Mouse (Mus musculus) R1 (cell line): ENCODE data around the gene Ifih1.

Source experiments
- DNase-seq: peaks from one replicate; pipeline ENCODE4 v3.0.0-alpha.2; 2018; ENCODE audit warnings: low read depth, low spot score

The Ifih1 gene

DNA sequence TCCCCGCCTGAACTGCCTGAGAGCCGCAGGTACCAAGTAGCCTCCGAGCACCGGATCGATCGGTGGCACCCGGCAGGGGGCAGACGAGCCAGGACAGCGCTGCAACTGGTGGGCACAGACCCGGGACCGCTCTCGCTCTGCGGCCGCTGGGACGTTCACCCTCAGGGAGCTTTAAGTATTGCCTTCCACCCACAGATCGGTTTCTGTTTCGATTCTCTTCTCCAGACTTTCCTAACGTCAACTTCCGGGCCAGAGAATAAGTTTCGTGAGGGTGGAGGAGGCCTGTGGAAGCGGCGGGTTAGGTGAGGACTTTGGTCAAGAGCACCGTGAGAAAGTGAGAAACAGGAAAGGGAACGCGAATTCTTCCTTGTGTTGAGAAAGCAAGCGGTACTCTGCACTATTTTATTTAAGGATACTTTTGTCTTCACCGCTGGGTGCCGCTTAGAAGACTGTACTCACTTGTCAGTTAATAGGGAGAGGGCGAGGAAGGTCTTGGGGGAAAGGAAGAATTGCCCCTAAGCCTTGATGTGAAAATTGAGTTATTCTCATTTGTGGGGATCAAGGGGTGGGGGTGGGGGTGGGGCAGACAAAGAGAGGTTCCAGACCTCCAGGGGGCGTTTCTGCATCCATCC, at the start of gene Ifih1:
Gene Ifih1, minus strand, starts transcription at position 242 of the 632 bp plus-strand sequence.
- DNase-seq = peak; percentile 31

DNA sequence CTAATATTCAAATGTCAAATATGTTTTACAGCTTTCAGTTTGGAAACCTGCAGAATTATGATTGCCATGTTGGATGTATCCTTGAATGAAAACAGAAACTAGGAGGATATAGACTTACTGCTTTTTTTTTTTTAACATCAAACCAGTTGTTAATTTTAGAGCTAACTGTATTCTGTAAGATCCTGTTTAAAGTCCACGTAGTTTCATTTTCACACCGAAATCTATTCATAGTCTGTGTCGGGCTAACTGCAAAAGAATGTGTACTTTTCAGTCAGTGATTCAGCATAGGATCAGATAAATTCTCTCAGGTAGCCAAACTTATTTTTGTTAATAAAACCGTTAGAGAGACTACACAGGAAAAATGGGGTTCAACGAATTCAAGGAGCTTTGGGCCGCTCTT, 39.9 kb upstream of the Ifih1 start:
- DNase-seq = no peak

DNA sequence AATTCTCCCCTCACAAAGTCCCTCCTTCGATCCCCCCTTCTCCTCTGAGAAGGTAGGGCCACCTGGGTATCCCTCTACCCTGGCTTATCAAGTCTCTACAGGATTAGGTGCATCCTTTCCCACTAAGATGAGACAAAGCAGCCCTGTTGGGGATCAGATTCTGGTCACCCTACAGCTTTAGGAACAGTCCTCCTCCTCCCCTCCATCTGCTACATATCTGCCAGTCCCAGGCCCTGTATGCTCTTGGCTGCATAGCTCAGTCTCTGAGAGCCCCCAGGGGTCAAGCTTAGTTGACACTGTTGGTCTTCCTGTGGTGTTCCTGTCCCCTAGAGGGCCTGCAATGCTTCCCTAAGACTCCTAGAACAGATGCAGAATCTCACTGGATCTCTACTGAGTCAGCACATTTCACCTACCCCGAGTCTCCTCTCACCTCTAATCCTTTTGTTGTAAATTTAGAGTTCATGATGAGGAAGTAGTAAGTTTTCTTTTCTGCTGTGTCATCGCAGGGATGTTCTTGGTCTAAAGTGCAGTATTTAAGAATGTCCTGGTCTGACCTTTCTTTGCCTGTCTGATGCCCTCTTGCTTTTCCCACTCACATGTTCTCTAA, 39.0 kb upstream of the Ifih1 start:
- DNase-seq = peak; percentile 21

DNA sequence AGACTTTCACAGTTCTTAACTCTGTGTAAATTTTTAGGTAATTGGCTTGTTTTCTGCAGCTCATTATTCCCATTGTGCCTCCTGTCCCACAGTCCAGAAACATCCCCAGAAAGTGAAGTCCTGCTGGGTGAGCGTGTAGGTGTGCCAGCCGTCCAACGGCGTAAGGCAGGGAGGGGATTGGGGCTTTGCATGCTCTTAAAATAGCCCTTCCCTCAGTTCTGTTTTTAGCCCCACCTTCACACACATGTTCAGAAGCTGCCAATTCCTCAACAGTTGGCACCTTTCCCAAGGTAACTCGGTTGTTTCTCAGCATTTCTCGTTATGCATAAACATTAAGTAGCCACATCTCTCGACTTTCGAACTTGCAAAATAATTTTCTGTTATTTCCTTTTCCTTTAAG, 35.6 kb upstream of the Ifih1 start:
- peak; percentile 49 for DNase-seq

DNA sequence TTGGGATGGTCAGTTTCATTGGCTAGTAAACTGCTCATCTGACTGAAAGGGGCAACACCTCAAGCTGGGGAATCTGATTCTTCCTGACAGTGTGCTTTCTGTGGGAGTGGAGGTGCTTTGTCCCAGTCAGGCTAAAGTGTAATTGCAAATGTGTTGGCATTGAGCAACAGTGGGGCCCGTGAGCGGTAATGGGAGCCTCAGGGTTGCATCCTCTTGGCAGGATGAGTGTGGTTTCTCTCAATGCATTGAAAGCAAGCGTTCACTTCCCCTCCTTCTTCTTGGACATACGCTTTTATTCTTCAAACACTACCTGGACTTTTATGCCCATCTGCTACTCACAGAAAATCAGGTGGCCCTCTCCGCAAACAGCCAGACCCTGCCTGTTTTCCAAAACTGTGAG, 26.7 kb upstream of the Ifih1 start:
- no peak for DNase-seq

DNA sequence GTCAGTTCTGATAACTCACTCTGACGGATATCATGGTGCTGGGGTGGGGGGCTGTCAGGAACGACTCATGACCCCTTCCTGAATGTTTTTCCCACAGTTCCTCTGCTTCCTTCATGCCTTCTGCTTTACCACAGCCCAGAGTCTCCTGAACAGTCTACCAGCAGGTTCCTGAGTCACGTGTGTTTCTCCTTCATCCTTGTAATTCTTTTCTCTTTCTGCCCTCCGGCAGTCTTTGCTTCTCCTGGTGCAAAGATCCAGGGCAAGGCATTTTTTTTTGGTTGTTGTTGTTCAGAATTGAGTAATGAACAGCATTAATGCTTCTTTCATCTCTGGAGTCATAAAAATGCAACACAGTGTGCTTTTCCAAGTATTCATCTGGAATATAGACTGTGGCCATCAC, 24.7 kb upstream of the Ifih1 start:
- DNase-seq = no peak

DNA sequence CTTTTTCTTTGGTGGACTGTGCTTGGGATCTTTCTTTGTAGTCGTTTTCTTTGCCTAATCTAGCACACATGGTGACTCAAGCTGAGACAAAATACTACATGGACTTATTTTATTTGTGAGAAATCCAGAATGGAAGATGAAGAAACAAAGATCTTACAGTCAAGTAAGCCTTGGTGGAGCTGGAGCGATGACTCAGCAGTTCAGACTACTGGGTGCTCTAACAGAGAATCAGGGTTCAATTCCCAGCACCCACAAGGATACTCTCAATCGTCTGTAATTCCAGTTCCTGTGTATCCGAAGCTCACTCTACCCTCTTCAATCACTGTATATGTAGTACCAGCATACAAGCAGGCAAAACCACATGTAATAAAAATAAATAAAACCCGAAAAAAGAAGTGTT, 24.2 kb upstream of the Ifih1 start:
- no peak for DNase-seq

DNA sequence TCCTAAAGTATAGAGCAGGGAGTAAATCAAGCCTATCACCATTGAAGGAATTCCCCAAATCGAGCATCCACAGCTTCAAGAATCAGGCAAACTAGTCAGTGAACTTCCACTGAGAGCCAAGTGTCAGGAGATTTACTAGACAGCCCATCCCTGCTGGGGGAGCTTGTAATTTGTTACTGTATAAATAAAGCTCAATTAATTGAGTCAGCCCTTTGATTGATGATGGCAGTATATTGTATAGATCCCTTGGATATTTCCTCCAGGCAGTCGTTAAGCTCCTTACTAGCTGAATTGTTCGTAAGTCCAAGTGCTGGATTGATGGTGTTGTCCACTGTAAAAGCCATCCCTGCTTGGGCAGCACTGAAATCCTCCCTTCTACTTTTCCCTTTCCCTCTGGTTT, 23.8 kb upstream of the Ifih1 start:
- no peak for DNase-seq

DNA sequence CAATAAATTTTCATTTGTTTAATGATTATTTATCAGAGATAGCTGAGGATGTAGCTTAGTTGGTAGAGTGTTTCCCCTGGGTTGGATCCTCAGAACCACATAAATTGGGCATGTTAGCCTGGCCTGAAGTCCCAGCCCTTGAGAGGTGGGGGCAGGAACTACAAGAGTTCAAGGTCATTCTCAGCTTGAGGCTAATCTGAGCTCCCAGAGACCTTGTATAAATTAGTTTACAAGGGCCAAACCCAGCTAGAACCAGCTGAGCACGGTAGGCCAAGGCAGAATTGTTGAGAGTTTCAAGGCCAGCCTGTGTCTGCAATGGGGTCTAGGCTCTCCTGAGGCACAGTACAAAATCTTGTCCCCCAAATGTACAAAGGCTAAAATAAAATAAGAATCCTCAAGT, 19.5 kb upstream of the Ifih1 start:
- DNase-seq = peak; percentile 81

DNA sequence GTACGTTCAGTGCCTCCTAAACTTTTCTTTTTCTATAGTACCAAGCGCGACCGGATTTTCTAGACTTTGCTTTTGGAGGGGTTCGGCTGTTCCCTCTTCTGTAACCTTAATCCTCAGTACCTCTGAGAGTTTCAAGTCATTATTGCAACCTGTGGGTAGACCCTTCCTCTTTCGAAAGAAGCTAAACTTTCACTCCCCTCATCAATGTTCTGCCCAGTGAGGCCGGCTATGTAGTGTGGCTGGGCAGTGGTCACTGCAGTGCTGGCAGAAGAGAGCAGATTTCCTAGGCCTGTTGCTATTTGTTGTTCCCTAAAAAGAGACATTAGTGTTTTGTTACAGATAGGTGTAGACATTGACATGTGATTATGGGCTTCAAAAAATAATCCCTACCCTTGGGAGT, 18.8 kb upstream of the Ifih1 start:
- DNase-seq = no peak

DNA sequence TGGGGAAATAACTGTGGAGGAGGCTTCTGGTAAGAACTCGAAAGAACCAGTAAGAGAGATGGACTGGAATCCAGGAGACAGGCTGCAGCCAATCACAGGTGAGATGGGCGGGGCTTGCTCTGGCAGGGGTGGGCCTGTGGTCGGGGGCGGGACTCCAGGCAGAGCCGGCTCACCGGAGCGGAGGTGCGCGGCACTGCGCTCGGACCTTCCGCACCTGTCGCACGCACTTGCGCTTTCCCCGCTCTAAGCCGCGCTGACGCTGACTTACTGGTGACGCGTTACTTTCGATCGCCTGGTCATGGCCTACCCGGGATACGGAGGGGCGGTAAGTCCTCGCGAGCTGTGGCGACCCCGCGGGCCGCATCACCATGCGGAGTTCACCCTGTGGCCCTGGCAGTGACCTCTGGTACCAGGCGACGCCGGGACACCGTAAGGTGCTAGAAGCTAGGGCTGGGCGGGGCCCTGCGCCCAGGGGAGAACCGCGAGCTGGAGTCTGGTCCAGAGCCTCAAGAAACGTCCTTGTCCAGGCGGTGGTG, 18.1 kb upstream of the Ifih1 start, which contains the start of gene Gca:
Gene Gca, plus strand, starts transcription at position 151 of the 536 bp plus-strand sequence.
- peak; percentile 94 for DNase-seq

DNA sequence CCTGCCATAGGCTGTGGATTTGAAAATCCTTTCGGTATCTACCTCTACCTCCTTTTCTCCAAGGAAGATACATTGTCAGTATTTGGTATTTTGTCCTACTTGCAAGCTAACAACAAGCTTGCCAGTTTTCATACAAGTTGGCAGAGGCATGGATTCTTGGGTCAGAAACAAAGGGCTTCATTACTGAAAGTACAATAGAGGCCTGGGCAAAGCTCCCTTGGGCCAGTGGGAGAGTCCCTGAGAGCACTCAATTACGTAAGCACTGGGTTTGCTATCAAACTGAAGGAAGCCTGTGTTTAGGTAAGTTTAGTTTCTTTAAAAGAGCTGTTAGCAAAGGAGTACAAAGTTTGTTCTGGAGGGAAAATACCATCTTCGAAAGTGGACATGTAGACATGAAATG, 16.5 kb upstream of the Ifih1 start:
- no peak for DNase-seq

DNA sequence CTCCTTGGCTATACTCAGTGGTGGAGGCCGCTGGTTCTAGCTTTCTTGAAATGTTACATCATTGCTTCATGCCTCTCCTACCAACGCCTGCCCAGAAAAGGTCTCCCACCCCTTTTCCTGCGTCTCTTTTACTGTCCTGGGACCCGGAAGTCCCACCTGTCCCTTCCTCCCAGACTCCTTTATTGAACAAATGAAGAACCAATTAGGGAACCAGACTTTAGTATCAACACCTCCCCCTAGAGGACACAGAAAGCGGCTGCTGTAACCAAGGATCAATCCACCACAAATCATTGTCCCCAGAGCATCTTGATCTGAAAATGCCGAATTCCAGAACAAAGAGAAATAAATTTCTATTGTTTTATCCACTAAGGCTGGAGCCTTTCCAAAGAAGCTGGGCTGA, 14.5 kb upstream of the Ifih1 start:
- DNase-seq = peak; percentile 76

DNA sequence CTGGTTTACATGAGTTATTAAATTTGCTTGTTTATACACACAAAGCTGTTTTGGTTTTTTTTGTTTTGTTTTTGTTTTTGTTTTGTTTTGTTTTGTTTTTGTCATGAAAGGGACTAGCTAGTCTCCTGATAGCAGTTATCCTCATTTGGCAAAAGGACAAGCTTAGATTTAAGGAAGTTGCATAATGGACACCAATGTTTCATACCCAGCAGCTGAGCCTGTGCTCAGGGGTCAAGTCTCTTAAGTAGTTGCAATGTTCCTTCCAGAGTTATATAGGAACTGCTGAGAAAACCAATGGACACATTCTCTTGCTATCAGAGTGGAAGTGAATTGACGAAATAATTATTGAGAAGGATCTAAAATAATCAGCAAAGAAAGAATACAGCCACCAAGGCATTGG, 10.0 kb upstream of the Ifih1 start:
- no peak for DNase-seq

DNA sequence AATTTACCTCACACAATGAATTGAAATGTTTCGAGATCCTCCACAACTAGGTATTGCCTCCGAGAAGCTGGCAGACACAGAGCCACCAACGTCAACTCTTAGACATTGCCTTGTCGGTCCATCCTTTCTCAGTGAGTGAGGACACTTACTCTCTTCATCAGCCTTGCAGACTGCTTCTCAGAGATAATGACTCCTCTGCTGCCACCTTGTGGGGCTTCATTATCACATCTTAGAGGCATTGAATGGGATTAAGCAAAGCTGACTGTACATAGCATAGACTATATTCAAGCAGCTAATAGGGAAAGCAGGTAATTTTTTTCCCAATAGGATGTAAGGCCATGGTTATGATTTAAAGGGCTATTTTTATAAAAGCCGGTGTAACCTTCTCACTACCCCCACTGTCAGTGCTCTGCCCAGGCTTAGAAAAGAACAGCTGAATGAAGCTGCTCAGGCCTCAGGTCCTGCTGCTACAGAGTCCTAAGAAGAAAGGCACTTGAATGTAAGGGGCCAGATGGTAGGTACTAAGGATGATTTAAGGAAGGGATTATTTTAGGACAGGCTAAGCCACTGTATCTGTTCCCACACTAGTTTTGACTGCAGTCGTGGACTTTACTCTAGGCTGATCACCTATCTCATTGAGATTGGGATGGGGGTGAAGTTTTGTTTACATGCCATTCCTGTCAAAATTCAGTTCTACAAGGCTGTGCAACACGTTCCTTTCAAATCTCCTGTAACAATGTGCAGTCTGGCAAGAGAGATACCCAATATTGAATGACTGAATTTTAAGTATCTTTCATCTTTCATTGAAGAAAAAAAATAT, 8.7 kb upstream of the Ifih1 start:
- peak; percentile 66 for DNase-seq

DNA sequence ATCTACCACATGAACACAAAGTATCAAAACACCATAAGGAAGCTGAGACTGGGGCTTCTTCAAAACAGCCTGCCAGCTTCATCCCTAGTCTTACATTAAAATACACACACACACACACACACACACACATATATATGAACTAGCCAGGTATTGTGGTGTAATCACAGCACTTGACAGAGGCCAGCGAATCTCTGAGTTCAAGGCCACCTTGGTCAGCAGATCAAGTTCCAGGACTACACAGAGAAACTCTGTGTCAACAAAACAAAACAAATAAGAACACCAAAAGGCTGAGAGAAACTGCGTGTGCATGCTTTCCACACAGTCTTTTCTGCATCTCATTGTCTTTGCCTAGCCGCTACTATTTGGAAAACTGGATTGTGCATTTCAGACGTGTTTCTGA, 6.4 kb upstream of the Ifih1 start:
- no peak for DNase-seq

DNA sequence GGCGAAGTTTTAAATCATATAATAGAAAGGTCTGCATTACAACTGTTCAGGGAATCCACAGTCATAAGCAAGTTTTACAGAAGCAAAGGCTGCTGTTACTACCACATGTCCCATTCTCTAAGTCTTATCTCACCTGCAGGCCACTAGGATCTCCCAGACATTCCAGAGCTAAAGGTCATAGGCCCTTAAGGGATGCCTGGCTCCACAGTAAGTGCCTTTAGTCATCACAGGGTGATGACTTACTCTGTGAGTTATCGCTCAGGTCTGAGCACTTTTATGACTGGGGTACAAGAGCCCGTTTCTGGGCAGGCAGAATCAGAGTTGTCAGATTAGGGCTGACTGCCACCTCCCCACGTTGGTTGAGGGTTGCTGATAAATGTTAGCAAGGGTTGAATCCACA, 5.8 kb upstream of the Ifih1 start:
- DNase-seq = no peak

DNA sequence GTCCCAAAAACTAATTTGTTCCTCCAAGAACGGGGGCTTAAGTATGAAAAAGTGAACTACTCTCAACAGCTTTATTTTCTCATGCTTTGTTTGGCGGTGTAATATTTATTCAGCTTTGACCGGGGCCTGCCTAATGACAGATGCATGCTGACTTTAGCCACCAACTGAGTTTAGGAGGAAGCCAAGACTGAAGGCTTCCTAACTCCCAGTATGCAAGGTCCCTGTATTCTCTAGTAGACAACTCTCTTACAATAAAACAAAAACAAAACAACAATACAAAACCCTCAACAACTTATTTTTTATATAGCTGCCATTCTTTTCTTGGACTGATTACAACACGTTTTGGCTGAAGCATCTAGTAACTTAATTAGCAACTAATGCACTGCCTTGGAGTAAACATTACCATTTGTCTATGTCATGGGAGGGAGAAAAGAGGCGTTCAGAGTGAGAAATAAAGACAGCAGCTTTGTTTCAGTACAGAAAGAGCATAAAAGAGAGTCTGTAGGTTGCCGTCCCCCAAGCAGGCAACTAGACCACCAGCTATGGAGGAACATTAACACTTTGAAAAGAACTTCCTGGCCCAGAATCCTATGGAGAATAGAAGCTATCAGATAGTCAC, 725 bp upstream of the Ifih1 start:
- DNase-seq = no peak

DNA sequence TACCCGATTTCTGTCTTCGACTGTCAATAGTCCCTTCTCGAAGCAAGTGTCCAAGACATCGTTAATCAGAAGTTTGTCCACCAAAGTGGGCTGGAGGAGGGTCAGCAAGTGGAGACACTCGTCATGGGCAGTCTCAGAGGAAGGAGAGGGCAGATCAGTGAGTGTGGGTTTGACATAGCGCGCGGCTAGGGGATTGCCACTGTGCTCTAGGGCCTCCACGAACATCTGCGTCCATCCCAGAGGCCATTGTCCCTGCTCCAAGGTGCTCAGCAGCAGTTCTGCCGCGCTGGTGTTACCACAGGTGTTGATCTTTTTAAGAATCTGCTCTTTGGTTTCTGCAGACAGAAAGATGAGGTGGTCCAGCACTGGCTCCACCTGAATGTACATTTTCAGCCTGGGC, 580 bp downstream of the Ifih1 start:
- no peak for DNase-seq

DNA sequence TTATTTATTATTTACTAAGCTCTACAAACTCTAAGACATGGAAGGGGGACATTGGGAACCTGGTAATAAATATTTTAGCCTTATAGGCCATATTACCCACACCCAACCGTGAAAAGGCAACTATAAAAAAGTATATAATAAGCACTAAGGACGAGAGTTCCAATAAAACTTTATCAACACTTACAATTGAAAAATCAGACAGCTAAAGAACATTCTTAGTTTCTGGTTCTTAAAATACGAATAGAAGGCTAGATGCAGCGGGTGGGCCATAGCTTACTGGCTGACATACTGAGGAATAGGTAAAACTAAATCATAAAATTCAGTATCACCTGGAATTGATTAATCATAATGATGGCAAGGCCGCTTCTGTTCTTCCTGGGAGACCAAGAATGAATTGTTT, 1.2 kb downstream of the Ifih1 start:
- DNase-seq = no peak

DNA sequence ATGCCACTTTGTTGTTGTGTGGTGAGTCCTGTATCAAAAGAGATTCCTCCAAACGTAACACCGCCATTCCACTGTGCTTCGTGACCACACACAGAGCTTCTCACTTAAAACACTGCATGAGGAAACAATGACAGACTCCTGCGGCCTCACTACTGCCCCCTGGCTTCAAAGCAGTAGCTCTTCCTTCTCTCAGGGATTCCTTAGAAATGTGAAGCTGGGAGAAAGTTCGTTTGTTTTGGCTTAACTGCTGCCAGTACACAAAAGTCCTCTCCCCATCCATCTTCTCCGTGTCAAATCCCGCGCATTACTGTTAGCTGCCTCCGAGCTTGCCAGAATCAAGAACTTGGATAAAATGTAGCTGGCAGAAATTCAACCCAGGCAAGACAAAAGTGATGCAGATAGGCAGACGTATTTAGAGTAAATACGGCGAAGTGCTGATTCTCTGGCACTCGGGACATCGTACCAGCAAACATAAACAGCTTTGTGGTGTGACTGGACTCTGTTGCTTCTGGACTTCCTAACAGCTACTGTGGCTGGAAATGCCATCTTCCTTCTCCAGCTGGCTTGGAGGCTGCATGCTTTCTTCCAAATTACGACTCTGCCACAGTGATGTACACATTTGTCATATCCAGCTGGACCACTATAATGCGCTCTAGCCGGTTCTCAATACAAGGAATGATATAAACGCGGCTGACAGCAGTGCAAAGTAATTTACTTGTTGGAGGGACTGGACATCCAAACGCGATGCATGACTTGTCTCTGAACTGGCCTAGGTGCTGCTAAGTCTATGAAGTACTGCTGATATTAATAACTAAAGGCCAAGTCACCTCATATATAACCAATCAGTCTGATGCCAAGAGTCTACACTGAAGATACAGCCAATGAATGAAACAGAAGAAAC, 2.4 kb downstream of the Ifih1 start:
- DNase-seq = peak; percentile 77
